Mouse (Mus musculus) CH12.LX (cell line): ENCODE measurements around the gene Dclk1.

Source experiments
- CTCF ChIP-seq, 2 experiments: IDR thresholded peaks in 1 of 2; conservative IDR thresholded peaks in 1 of 2; 2 replicates each; pipeline ENCODE4 v1.5.1; 2011 to 2012; ENCODE audit warnings: low read depth in 2 of 2, low read length in 2 of 2, improper control_type of control experiment in 1 of 2, inconsistent platforms in 1 of 2, mild to moderate bottlenecking in 1 of 2, moderate library complexity in 1 of 2
- E2F4 ChIP-seq: IDR thresholded peaks from 2 replicates; pipeline ENCODE4 v1.6.1; 2011; ENCODE audit warnings: low read depth, low read length, improper control_type of control experiment; ENCODE audit not compliant: insufficient replicate concordance
- JUND ChIP-seq: conservative IDR thresholded peaks from 2 replicates; pipeline ENCODE4 v1.6.1; 2011; ENCODE audit warnings: low read depth, low read length, improper control_type of control experiment
- MAZ ChIP-seq: IDR thresholded peaks from 2 replicates; pipeline ENCODE4 v1.6.1; 2012; ENCODE audit warnings: low read depth, mild to moderate bottlenecking, inconsistent platforms, low read length, improper control_type of control experiment, moderate library complexity
- MXI1 ChIP-seq: IDR thresholded peaks from 2 replicates; pipeline ENCODE4 v1.6.1; 2011; ENCODE audit warnings: mild to moderate bottlenecking, low read depth, low read length, improper control_type of control experiment
- POLR2A ChIP-seq: IDR thresholded peaks from 2 replicates; pipeline ENCODE4 v1.6.1; 2011; ENCODE audit warnings: low read depth, mild to moderate bottlenecking, improper control_type of control experiment, low read length
- SIN3A ChIP-seq: IDR thresholded peaks from 2 replicates; pipeline ENCODE4 v1.6.1; 2012; ENCODE audit warnings: low read length, improper control_type of control experiment, inconsistent platforms
- UBTF ChIP-seq: IDR thresholded peaks from 2 replicates; pipeline ENCODE4 v1.6.1; 2012; ENCODE audit warnings: low read depth, mild to moderate bottlenecking, inconsistent platforms, low read length, improper control_type of control experiment, moderate library complexity
- USF2 ChIP-seq: conservative IDR thresholded peaks from 2 replicates; pipeline ENCODE4 v1.6.1; 2011; ENCODE audit warnings: low read depth, low read length, improper control_type of control experiment
- ZNF384 ChIP-seq: IDR thresholded peaks from 2 replicates; pipeline ENCODE4 v1.6.1; 2012; ENCODE audit warnings: low read depth, low read length, improper control_type of control experiment, inconsistent platforms

- TF ChIP-seq POLR2A (no peak), CTCF (conservative IDR thresholded peaks at IDR 0.05 in 1 of 2, IDR thresholded peaks at IDR 0.05 in 1 of 2; ENCODE audit: low read depth in 2 of 2, low read length in 2 of 2) (no peak), SIN3A (no peak), ZNF384 (no peak), JUND (no peak), MXI1 (no peak), USF2 (no peak), UBTF (no peak), E2F4 (no peak), MAZ (no peak)
These were observed 49.8 kb downstream of the Dclk1 start for GRCm38 (mm10) chr3:55291964-55292363.
